Mouse (Mus musculus) forebrain, embryonic 14.5 days (tissue): Measurements from ENCODE around the gene Gm12887. TPM values are rescaled to one million over a fixed set of nuclear protein-coding genes. Genes with fewer than 3 reads are reported as not detected.

Experiments
- ATAC-seq: fragments of 200-750 bp; cut with Nextera tagmentation; 2 replicates; pipeline ENCODE4 v1.8.0; 2017; ENCODE audit warnings: mild to moderate bottlenecking, moderate library complexity
- DNase-seq: peaks from one replicate; pipeline ENCODE4 v3.0.0-alpha.2; 2015; ENCODE audit warnings: low spot score
- H3K27ac ChIP-seq: fragments of 300-500 bp; sonication (generic); 2 replicates; pipeline ENCODE4 v1.5.1; 2014; ENCODE audit warnings: low read depth, mild to moderate bottlenecking, control low read depth, low read length, moderate library complexity
- H3K27me3 ChIP-seq: fragments of 300-500 bp; sonication (generic); replicated peaks from 2 replicates; pipeline ENCODE4 v1.6.1; 2014; ENCODE audit warnings: low read length, control low read depth, mixed read lengths; ENCODE audit not compliant: control insufficient read depth, insufficient read depth
- H3K36me3 ChIP-seq: fragments of 300-500 bp; sonication (generic); 2 replicates; pipeline ENCODE4 v1.6.1; 2014; ENCODE audit warnings: low read length, control low read depth; ENCODE audit not compliant: control insufficient read depth, insufficient read depth
- H3K4me1 ChIP-seq: fragments of 300-500 bp; sonication (generic); 2 replicates; pipeline ENCODE4 v1.6.1; 2014; ENCODE audit warnings: antibody characterized with exemption, low read length, control low read depth; ENCODE audit not compliant: control insufficient read depth, insufficient read depth
- H3K4me2 ChIP-seq: fragments of 300-500 bp; sonication (generic); 2 replicates; pipeline ENCODE4 v1.6.1; 2014; ENCODE audit warnings: mild to moderate bottlenecking, control low read depth, low read length
- H3K4me3 ChIP-seq: fragments of 300-500 bp; sonication (generic); 2 replicates; pipeline ENCODE4 v1.5.1; 2014; ENCODE audit warnings: low read depth, low read length, control low read depth
- H3K9ac ChIP-seq: fragments of 300-500 bp; sonication (generic); 2 replicates; pipeline ENCODE4 v1.6.1; 2014; ENCODE audit warnings: mild to moderate bottlenecking, low read length, control low read depth, moderate library complexity
- H3K9me3 ChIP-seq: fragments of 300-500 bp; sonication (generic); replicated peaks from 2 replicates; pipeline ENCODE4 v1.6.1; 2016; ENCODE audit warnings: low read length, control low read depth, mixed read lengths; ENCODE audit not compliant: control insufficient read depth
- WGBS: fragments of 180-500 bp; shearing (Covaris S2); extraction: QIAGEN DNeasy Blood & Tissue Kit; methylation state at CpG from one replicate; pipeline ENCODE4 v1.1.7; 2014; 5-methylcytosine and 5-hydroxymethylcytosine counted together
- polyA plus RNA-seq: library from polyadenylated mRNA; unstranded; fragments of >200 nt; fragmentation: Nextera tagmentation; extraction: Ambion mirVana; gene quantifications from 2 replicates; pipeline ENCODE4 v1.2.1, GENCODE M21; 2014

The Gm12887 gene
- polyA plus RNA-seq = not detected in 2 replicates

- no peak within 1 kb of the TSS for H3K4me2 ChIP-seq
- no peaks in the 10 kb centered on the region for H3K36me3 ChIP-seq
- H3K9ac ChIP-seq = no peak within 1 kb of the TSS
- H3K4me3 ChIP-seq = no peak within 1 kb of the TSS
- no peak within 1 kb of the TSS for H3K27ac ChIP-seq
- WGBS = 57% methylated on average over 2 of the region's 2 CpGs
- peaks cover 13% of the 10 kb centered on the region for H3K9me3 ChIP-seq
- DNase-seq (no peak), ATAC-seq (no peak)
- no peaks in the 10 kb centered on the region for H3K27me3 ChIP-seq
- no peaks in the 10 kb centered on the region for H3K4me1 ChIP-seq
Measured at GRCm38 (mm10) chr4:121622003-121622402, at the start of gene Gm12887. Gene Gm12887, minus strand, starts transcription at chr4:121622103.

GRCm38 (mm10) chr4:121657040-121657439 is 35.1 kb upstream of the Gm12887 start:
- peaks cover 13% of the 10 kb centered on the region; the same call in 1 of the 2 replicates for H3K9me3 ChIP-seq
- no peak overlapping the region for H3K27ac ChIP-seq
- no peaks in the 10 kb centered on the region for H3K27me3 ChIP-seq
- ATAC-seq (no peak), DNase-seq (no peak)
- H3K36me3 ChIP-seq = no peaks in the 10 kb centered on the region
- no peak overlapping the region for H3K9ac ChIP-seq
- no peak overlapping the region for H3K4me2 ChIP-seq
- H3K4me3 ChIP-seq = no peak overlapping the region
- WGBS = 81% methylated on average over 1 of the region's 1 CpGs
- H3K4me1 ChIP-seq = no peaks in the 10 kb centered on the region

Other genes starting within 250 kb of the Gm12887 start
- gene Gm12886, start 199.0 kb downstream of the Gm12887 start, polyA plus RNA-seq = not detected in 2 replicates